Mouse (Mus musculus) left cerebral cortex, adult 9 months (tissue): ENCODE data around the gene Tanc1.

Source experiments
- DNase-seq, 2 experiments: peaks; one replicate each; pipeline ENCODE4 v3.0.0; 2022; ENCODE audit warnings: low spot score in 2 of 2

Gene Tanc1

DNA sequence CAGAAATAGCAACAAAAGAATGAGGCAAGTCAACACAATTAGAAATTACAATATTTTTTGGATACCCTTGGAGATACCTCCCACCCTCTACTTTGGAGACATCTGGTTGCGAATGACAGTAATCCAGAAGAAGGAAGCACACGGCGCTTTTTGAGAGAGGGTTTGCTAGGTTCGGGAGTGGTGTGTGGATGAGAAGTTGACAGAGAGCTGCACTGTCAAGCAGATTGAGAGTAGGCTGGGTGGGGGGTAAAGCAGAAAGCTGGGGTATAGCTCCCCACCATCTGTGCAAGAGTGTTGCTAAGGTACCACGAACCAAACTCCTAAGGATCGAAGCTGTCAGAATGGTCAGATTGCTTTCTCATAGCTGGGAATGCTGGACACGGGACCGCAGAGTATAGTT lies 40.0 kb downstream of the Tanc1 start:
- DNase-seq = no peak

DNA sequence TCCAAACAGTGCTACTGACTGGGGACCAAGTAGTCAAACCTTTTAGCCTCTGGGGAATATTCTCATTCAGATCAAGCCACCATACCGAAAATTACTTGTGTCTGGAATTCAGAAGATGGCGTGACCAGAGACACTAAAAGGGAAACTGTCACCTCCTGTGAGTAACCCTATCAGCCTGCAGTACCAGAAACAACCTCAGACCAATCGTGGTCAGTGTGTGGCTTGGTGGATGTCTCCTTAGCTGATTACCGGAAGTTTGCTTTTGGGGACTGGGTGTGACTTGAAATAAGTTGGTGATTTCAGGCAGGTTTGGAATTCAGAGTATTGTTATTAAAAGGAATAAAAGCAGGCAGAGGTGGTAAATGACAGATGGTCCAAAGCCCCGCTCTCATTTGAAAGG lies 40.9 kb downstream of the Tanc1 start:
- no peak for DNase-seq

DNA sequence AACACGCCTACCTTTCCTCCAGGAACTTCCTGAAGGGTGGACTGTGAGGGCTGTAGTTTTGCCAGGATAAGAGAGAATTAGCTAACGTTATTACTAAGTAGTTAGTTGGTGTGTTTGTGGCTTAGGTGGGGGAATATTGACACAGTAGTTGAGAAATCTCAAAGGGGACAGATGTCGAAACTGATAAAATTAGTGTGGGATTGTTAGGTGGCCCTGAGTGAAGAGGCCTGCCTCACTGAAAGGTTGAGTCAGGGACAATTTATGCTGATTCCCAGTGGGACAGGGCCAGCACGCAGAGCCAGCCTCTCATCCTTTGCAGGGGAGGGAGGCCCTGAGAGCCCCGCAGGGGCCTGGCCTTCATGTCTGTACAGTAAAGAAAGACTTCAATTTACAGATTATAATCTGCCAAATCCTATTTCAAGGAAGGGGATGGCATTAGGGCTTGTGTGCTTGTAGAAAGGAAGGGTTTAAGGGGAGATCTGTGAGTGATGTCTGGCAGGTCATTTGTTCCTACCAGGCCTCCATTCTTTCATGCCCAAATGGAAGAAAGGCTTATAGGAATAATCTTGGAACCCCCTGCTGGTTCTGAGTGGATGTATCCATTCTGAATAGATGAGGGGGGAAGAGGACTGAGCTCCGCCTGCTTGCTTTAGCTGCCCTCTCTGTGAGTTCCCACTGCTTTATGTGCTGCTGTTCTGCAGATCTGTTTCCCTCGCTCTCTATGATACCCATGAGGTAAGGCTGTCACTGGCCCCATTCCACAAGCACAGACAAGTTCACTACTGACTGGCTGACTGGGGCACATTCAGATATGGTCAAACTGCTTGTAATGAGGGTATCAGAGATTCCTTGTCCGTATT lies 41.7 kb downstream of the Tanc1 start:
- DNase-seq = no peak

DNA sequence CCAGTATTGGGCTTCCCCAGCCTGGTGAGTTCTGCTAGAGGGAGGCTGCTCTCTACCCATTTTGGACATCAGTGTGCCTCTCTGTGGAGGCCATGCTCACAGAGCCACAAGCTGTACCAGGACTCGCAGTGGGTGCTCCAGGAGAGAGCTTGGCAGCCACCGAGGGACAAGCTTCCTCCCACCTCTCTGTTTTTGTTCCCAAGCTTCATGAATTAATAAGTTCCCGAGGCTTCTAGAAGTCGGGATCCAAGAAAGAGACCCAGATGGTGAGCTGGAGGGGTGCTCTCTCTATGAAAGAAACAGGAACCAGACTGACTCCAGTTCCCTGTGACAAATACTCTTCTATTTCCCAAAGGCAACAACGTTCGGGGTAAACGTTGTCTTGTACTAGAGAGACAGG lies 43.6 kb downstream of the Tanc1 start:
- no peak for DNase-seq

DNA sequence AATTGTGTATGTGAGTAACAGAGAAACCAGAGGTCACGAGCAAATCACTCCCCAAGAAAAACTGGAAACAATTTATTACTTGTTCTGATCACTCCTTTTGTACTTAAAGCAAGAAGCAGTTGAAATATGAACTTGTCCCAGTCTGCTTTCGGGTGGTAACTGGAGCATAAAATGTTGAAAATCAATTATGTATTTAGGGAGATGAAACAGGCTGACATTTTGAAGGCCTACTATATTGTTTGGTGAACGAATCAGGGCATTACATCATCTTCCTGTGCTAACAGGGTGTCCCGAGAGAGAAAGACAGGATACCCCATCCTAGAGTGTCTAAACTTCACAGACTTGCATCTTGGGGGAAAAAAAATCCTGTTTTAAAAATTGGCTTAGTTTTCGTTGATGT lies 44.8 kb downstream of the Tanc1 start:
- no peak for DNase-seq

DNA sequence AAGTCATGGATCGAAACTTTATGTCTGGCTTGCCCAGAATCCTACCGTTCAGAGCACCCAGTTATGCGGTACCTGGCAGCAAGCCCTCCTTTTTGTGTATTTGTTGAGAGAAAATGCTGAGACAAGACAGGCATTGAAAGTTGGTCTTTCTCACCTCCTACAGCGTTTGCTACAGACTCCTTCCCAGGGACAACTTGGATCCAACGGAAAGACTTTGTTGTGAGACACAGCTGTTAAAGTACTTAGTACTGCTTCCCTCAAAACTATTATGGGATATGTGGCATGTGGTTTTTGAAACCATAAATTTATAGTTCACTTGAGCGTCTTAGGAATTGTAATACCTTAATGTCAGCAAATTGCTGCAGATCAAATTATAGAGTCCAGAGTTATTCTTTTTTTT lies 47.8 kb downstream of the Tanc1 start:
- DNase-seq = no peak

DNA sequence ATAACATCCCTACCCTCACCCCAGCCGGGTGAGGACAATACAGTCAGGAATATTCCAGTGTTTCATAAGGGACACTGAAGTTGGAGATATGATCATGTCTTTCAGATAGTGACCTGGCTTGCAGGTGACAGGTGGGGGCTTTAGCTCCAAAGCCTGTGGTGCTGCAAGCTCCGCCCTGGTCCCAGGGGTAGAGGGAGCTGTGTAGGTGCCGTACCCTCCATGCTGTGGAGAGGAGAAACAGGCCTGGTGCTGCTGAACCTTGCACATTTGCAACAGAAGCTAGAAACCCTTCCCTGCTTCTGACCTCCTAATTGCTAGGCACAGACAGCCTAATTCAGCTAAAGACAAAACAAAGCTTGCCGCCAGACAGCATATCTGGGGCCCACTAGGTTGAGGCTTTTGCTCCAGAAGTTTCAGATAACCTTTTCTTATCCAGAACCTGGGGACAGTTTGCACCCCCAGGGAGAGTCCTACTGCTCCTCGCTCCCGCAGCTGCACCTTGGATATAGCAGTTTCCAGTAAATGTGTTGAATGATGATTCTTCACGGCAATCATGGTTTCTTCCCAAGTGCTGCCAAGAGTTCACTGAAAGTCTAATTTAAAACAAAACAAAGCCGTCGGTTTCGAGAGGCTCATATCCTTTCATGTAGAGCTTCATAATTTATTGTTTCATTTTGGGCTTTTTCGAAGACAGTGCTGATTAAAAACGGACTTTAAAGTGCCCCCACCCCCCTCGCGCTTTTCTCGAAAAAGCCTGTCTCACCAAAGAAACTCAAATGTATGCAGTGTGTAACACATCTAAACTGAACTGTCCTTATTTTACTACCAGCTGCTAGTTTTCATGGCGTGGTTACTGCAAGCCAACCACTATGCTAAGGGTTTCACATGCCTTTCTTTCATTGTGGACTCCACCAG lies 49.3 kb downstream of the Tanc1 start:
- DNase-seq = no peak

DNA sequence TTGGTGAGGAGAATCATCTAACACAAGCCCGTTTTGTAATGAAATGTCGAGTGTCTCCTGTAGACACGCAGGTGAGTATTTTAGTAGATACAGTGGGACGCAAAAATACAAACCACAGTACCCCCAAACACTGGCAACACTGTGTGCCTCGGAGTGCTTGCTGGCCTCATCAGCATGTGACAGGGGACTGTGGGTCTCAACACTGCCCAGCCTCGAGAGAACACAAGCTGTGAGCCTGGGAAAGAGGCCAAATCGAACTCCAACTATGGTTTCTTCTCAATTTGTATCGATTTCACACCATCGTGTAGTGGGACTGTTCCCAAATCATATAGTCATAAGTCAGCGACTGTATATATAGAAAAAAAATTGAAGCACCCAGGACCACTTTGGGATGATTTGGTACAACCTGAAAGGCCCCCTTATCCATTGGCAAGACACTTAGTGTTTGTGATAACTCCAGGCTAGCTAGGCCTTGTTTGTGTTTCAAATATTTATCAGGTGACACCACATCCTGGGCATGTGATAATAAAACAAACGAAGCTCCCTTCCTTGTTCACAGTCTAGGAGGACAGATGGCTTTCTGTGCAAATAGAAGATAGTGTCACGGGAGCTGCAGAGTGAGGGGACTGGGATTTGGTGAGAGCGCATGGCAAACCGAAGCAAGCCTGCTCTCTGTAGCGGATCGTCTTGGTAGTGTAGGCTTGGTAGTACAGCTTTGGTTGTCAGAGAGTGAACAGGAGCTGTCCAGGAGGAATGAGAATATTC lies 53.1 kb downstream of the Tanc1 start:
- no peak for DNase-seq

DNA sequence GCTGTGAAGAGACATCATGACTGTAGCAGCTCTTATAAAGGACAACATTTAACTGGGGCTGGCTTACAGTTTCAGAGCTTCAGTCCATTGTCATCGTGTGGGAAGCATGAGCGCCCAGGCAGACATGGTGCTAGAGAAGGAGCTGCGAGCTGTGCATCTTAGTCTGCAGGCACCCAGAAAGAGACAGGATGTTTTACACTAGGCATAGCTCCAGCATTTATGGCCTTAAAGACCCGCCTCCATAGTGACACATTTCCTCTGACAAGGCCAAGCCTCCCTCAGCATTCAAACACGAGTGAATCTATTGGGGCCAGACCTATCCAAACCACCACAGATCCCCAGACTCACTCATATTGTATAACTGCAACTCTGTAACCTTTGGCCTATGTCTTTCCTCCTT lies 54.7 kb downstream of the Tanc1 start:
- DNase-seq = no peak

DNA sequence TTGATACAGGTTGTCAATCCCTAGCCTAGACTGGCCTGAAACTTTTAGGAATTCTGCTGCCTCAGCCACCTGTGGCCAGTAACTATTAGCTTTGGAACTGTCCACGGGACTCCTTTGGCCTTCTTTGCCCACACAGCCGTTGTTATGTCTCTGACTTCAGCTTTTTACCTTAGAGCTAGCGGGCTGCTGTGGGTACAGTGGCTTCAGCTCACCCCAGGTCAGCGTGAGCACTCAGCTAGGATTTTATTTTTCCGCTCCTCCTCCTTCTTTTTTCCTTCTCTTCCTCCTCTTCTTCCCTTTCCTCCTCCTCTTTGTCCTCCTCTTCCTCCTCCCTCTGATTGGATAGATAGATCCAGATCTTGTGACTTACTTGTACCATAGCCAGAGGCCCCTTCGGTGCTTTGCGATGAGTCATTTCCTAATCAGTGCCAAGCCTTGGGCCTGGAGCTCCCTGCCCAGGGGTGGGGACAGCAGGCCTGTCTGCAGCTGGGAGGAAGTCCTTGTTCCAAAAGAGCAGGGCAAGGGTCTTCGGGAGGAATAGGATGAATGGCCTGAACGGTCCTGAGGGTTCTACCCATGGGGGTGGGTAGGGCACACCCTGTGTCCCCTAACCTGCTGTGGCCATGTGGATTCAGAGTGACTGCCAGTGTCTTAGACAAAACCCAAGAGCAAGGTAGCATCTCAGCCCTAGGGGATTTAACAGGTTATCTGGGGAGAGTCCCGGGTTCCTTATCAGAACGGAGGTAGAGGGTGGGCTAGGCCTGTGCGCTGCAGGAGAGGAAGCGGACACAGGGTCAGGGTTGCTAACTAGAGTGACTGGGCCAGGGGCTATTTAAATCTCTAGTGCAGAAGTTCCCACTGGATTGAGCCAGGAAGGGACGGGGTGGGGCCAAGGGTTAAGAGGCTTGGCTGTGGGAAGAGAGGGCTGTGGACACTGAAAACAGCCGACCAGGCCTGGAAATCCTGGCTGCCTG lies 58.5 kb downstream of the Tanc1 start:
- DNase-seq = peak in 1 of 2 experiments; percentile 28

DNA sequence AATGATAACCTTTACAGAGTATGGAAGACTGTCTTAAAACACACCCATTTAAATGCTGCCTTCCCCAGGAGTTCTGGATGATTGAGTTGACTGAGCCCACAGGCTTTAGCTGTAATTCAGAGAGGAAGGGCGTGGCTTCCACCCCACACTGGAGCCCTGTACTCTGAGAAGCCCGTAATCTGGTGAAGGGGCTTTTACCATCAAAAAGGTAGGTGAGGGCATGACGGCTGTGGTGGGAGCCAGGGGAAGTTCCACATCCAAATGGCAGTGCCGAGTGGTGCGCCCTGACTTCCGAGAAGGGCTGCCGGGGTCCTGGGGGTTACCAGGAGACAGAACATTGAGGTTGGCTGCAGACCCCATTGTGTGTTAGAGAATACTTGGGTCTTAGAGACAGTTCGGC lies 59.8 kb downstream of the Tanc1 start:
- no peak for DNase-seq

DNA sequence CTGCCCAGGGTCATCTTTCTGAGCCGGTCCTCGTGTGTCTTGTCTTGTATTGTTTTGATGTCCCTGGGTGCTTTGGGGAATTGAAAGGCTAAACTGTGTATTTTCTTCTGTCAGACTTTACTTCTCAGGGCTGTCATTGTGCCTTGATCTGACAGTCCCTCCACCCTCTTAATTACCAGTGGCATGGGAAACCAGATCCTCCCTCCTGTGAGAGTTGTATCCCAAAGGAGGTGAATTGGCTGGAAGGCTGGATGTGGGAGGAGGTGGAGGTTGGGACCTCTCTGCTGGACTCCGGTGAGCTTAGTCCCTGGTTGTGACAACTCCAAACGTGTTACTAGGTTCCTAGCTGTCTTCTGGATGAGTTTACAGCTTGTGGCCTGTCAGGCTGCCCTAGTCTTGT lies 60.2 kb downstream of the Tanc1 start:
- DNase-seq = no peak

DNA sequence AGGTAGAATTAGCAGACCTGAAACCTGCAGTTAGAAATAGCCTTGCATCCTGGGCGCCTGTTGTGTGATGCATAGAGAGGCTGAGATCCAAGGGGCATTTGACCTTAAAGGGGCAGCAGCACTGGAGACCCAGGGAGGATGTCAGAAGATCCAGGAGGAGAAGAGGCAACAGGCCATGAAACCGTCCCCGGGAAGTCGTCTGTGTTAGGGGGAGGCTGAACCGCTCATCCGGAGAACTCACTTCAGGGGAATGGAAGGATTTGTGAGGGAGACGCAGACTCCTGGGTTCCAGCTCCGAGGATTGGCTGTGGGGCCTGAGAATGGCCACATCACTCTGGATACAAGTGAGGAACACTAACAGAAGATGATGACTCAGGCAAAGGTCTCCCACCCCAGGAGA lies 60.8 kb downstream of the Tanc1 start:
- DNase-seq = no peak

DNA sequence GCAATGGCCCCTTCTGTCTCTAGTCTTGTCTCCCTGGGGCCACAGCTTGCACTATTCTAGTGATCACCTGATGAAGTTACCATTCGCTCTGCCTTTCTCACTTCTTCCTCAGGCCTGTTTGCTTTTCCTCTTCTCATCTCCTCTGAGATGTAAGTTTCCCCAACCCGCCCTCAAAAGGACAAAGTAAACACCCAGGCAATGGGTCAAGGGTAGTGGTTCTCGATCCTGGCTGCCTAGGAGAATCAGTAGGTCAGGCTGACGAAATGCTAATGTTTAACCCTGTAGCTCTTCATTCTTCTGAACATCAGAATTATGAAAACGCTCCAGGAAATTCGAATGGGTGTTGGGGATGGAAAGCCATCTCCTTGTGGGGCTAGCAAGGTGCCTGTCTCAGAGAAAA lies 61.5 kb downstream of the Tanc1 start:
- DNase-seq = no peak

DNA sequence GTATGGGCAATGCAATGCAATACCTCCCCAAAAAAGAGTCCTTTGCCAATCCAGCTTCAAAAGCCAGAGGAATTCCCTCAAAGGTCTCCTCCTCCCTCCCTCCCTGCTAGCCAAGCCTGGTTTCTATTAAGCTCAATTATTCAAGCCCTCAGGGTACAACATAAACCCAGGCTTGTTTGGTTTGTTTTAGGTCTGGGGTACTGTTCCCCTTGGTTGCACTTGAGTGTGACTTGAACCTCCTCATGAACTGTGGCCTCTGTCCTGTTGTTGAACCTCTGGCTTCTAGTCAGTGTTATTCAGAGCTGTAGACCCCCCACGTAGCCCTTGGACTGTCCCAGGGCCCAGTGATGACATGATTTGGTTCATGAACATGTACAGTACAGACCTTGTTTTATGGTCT lies 62.0 kb downstream of the Tanc1 start:
- no peak for DNase-seq

DNA sequence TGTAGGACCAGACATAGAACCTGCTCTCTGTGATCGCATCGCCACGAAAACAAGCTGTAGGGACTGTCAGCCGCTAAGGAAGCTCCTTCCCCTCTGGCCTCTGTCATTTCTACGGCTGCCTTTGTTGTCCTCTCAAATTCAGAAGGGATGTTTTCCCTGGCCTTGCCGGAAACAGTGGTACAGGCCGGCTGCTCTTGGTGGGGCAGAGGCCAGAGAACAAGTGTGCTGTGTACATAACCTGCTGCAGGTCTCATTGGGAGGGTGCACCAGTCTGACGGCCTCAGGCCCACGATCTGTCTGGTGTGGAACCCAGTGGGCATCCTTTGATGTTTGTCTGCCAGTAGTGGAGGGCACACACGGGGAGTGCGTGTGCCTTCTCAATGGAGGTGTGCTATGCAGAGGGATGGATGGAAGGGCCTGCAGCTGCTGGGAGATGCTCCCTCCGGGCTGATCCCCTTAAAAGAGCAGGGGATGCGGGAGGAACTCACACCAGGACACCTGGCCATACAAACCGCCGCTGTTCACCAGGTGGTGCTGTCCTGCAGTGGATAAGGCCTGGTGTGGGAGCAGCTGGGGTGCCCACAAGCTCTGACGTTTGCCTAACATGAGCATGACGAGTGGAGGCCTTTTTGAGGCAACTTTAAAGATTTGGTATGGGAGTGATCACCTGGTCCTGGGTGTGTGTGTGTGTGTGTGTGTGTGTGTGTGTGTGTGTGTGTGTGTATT lies 63.6 kb downstream of the Tanc1 start:
- no peak for DNase-seq

DNA sequence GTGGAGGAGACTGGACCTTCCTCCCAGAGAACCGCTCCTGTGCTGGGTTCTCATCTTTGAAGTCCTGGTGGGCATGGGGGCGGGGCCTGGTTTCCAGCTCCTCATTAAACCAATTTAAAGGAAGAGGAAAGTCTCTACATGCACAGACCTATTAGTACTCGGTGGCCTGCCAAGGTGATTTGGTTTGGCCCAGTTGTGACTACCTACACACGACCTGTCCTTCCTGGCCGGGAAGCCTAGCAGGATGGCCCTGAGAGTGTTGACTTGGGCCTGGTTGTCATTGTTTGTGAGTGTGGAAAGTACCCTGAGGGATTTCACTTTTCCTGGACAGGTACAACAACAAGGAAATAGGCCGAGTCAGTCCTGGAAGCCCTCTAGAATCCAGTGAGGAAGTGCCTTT lies 64.2 kb downstream of the Tanc1 start:
- DNase-seq = no peak

DNA sequence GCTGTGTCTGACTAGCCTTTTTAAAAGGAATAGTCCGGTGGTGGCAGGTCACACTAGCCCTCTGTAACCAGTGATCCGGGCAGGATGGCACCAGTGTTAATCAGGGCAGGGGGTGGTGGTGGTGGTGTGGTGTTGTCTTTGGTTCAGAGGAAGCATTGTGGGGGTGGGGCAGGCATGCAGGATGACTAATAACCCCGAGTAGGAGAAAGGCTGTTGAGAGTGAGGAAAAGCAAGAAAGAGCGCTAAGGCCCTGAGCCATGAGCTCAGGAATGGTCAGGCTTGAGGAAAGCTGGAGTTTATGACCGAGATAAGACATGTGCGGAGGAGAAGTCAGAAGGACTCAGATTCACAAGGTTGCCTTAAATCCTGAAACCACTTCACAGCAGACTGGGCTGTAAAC lies 64.6 kb downstream of the Tanc1 start:
- DNase-seq = no peak

DNA sequence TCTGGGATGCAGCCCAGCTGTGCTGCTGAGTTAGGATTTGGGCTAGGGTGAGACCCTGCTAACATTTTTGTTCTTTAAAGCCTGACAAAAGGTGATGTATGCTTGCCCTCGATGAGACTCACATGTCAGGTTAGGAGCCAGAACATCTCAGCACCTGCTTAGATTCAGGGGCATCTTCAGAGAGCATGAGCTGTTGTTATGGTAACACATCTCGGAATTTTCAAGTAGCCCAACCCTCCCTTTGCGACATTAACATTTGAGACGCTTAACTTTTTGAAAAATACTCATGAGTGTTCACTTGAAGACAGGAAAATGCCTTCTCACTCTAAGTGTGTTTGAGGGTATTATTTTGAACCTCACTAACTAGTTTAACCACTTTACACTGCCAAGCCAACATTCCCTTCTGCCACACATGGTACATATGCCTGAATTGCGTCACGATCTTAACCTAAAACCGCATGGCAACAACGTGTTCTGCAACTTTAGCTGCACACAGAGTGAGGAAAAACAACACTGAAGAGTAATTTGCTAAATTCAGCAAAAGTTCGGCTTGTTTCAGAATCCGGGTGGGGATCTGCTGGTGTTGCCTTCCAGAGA lies 67.7 kb downstream of the Tanc1 start:
- DNase-seq = no peak

DNA sequence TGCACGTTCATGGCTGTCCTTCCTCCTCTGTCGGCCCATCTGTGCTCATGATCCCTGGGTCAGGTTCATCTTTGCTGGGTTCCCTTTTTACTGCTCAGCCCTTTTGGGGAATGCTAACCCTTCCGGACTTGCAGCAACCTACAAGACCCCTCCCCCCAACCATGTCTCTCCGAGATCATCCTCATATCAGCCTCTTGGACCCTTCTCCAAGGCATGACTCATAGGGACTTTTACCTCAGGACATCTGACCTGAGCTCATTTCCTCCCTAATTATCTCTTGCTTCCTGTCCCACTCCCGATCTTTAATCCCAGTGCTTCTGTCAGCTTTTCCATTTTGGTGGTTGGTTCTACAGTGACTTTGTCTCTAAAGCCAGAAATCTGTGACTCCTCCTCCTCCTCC lies 68.9 kb downstream of the Tanc1 start:
- no peak for DNase-seq
